Mouse (Mus musculus) megakaryocyte, embryonic 14.5 days (primary cell): ENCODE measurements around the gene Gpx4.

Experiments used
- FLI1 ChIP-seq: IDR thresholded peaks from 2 replicates; pipeline ENCODE4 v1.6.1; 2012; ENCODE audit warnings: low read length, inconsistent platforms, mixed read lengths
- GATA1 ChIP-seq: IDR thresholded peaks from 3 replicates; pipeline ENCODE4 v1.6.1; 2012; ENCODE audit warnings: mixed read lengths, low read length, inconsistent platforms, borderline replicate concordance

DNA sequence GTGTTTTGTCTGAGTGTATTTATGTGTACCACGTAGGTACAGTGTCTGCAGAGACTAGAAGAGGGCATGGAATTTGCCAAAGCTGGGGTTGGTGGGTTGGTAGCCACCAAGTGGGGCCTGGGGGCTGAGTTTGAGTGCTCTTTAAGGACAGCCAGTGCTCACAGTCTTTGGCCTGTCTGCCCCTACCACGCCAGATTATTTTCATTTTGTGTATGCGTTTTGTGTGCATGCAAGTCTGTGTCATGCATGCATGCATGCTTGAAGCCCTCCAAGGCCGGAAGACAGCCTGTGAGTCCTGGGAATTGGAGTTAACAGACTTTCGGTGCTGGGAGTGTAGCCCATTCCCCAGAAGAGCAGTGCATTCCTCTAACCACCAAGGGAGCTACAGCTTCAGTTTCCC is 8.4 kb downstream of the Gpx4 start:
- TF ChIP-seq FLI1 (no peak), GATA1 (no peak)
